In genomic region chr16:58663816-58664215, GRCm38 (mm10) we compare ENCODE assay signal across 25 mouse cellular contexts. TPM values are rescaled to one million over a fixed set of nuclear protein-coding genes. Genes with fewer than 3 reads are reported as not detected.
DNase-seq lines count a peak whose midpoint lies in the region; ATAC-seq and TF ChIP-seq lines count a peak whose summit lies in the region.
"Had no signal": no experiment of that assay in that cellular context is flagged by ENCODE, and none has a peak within 500 bp of the region (broad histone marks: within the 10 kb centered on the region; RNA-seq: fewer than 3 reads in every experiment).

No protein-coding gene starts in this region.

- intact Hi-C loops in left cerebral cortex, postnatal 36 days (cut with DNase I), result loop anchor here (5.0 kb wide), 1 partner anchor 1027 kb away; no protein-coding TSS in a partner anchor

- H3K36me3 ChIP-seq in heart, embryonic 10.5 days, result no peaks in the 10 kb centered on the region
- no peaks in the 10 kb centered on the region for H3K36me3 ChIP-seq in heart, embryonic 12.5 days
- H3K36me3 ChIP-seq in limb, embryonic 11.5 days (ENCODE audit: control insufficient read depth, insufficient read depth, low read length), result no peaks in the 10 kb centered on the region
- no peaks in the 10 kb centered on the region for H3K36me3 ChIP-seq in liver, embryonic 14.5 days (replicated peaks; ENCODE audit: control insufficient read depth, insufficient read depth, low read depth)
- H3K36me3 ChIP-seq in stomach, postnatal 0 days (ENCODE audit: control insufficient read depth, insufficient read depth, low read length), result no peaks in the 10 kb centered on the region
- H3K36me3 ChIP-seq: embryonic facial prominence, embryonic 10.5 days; hindbrain, embryonic 13.5 days had no signal

- 83% methylated on average over 2 of the region's 2 CpGs for WGBS in heart, embryonic 10.5 days
- WGBS in heart, embryonic 12.5 days, result 79% methylated on average over 2 of the region's 2 CpGs
- 87% methylated on average over 2 of the region's 2 CpGs for WGBS in limb, embryonic 11.5 days
- WGBS in liver, embryonic 14.5 days (ENCODE audit: insufficient replicate concordance), result 77% methylated on average over 2 of the region's 2 CpGs
- 82% methylated on average over 2 of the region's 2 CpGs for WGBS in stomach, postnatal 0 days

- peak overlapping the region; percentile 36; the same call in 1 of the 2 replicates for H3K27ac ChIP-seq in heart, embryonic 10.5 days
- no peak overlapping the region for H3K27ac ChIP-seq in heart, embryonic 12.5 days (ENCODE audit: poor library complexity, severe bottlenecking)
- H3K27ac ChIP-seq in limb, embryonic 11.5 days (replicated peaks; ENCODE audit: low read depth, low read length), result no peak overlapping the region
- peak overlapping the region; percentile 98 for H3K27ac ChIP-seq in liver, embryonic 14.5 days
- no peak overlapping the region for H3K27ac ChIP-seq in stomach, postnatal 0 days (replicated peaks)
- H3K27ac ChIP-seq: embryonic facial prominence, embryonic 10.5 days; forebrain, embryonic 13.5 days; hindbrain, embryonic 13.5 days had no signal

- no peak overlapping the region for H3K9ac ChIP-seq in heart, embryonic 12.5 days
- no peak overlapping the region for H3K9ac ChIP-seq in limb, embryonic 11.5 days (ENCODE audit: low read length)
- peak overlapping the region; percentile 12; the same call in 1 of the 2 replicates for H3K9ac ChIP-seq in liver, embryonic 14.5 days (replicated peaks)
- no peak overlapping the region for H3K9ac ChIP-seq in stomach, postnatal 0 days (ENCODE audit: low read length)
- H3K9ac ChIP-seq: forebrain, embryonic 13.5 days; forebrain, postnatal 0 days; hindbrain, embryonic 13.5 days had no signal

- no peak for ATAC-seq in heart, embryonic 12.5 days (ENCODE audit: insufficient number of reproducible peaks, low FRiP score)
- no peak for ATAC-seq in limb, embryonic 11.5 days (ENCODE audit: insufficient number of reproducible peaks, low FRiP score, low TSS enrichment, low read depth)
- ATAC-seq in liver, embryonic 14.5 days (ENCODE audit: insufficient read depth), result no peak
- no peak for ATAC-seq in stomach, postnatal 0 days (ENCODE audit: low FRiP score, low TSS enrichment)

- H3K4me3 ChIP-seq in heart, embryonic 10.5 days, result no peak overlapping the region
- H3K4me3 ChIP-seq in heart, embryonic 12.5 days, result no peak overlapping the region
- no peak overlapping the region for H3K4me3 ChIP-seq in limb, embryonic 11.5 days (ENCODE audit: low read depth, low read length)
- no peak overlapping the region for H3K4me3 ChIP-seq in liver, embryonic 14.5 days (ENCODE audit: insufficient read depth in 1 of 2, low read depth in 2 of 2, low read length in 2 of 2)
- H3K4me3 ChIP-seq in stomach, postnatal 0 days (ENCODE audit: low read depth, low read length), result no peak overlapping the region
- H3K4me3 ChIP-seq: embryonic facial prominence, embryonic 10.5 days; forebrain, embryonic 13.5 days; hindbrain, embryonic 13.5 days had no signal

- peak; percentile 13 for DNase-seq in heart, embryonic 10.5 days (ENCODE audit: low spot score)
- peak; percentile 14 for DNase-seq in limb, embryonic 11.5 days (ENCODE audit: low spot score)
- no peak for DNase-seq in liver, embryonic 14.5 days (ENCODE audit: low read depth in 3 of 3, low spot score in 3 of 3)
- DNase-seq in stomach, postnatal 0 days (ENCODE audit: low spot score), result peak; percentile 6
- DNase-seq in layer of hippocampus, adult 8-10 months (ENCODE audit: low spot score in 2 of 2), result no peak
- DNase-seq in left cerebral cortex, postnatal 36 days (ENCODE audit: low spot score in 2 of 2), result no peak
- DNase-seq: adrenal gland, postnatal 14 days; cerebellum, adult 11-12 months; cerebellum, adult 9-11 months; cerebellum, postnatal 36 days; forebrain, postnatal 0 days; gastrocnemius, postnatal 14 days; heart, postnatal 14 days had no signal

- H3K9me3 ChIP-seq in heart, embryonic 10.5 days, result no peaks in the 10 kb centered on the region
- H3K9me3 ChIP-seq in heart, embryonic 12.5 days (replicated peaks), result no peaks in the 10 kb centered on the region
- H3K9me3 ChIP-seq in limb, embryonic 11.5 days (ENCODE audit: control insufficient read depth, low read length), result no peaks in the 10 kb centered on the region
- H3K9me3 ChIP-seq in liver, embryonic 14.5 days (ENCODE audit: control insufficient read depth, low read length), result no peaks in the 10 kb centered on the region
- no peaks in the 10 kb centered on the region for H3K9me3 ChIP-seq in stomach, postnatal 0 days (ENCODE audit: control insufficient read depth, low read length)
- H3K9me3 ChIP-seq: embryonic facial prominence, embryonic 10.5 days; forebrain, embryonic 13.5 days; hindbrain, embryonic 13.5 days had no signal

- no peak for TF ChIP-seq EP300 in liver, embryonic 14.5 days (IDR thresholded peaks at IDR 0.05; ENCODE audit: low read depth)
- no peak for TF ChIP-seq EP300 in stomach, postnatal 0 days (optimal IDR thresholded peaks at IDR 0.05)

- peaks cover 3% of the 10 kb centered on the region; the same call in 1 of the 2 replicates for H3K4me1 ChIP-seq in heart, embryonic 10.5 days
- peaks cover 4% of the 10 kb centered on the region for H3K4me1 ChIP-seq in heart, embryonic 12.5 days (replicated peaks)
- H3K4me1 ChIP-seq in limb, embryonic 11.5 days (ENCODE audit: control insufficient read depth, insufficient read depth, low read length), result no peaks in the 10 kb centered on the region
- H3K4me1 ChIP-seq in liver, embryonic 14.5 days (replicated peaks; ENCODE audit: control insufficient read depth in 2 of 2, insufficient read depth in 2 of 2, low read length in 1 of 2), result peaks cover 81 to 83% of the 10 kb centered on the region in 2 experiments
- H3K4me1 ChIP-seq in stomach, postnatal 0 days (replicated peaks; ENCODE audit: control insufficient read depth, insufficient read depth), result no peaks in the 10 kb centered on the region
- H3K4me1 ChIP-seq: embryonic facial prominence, embryonic 10.5 days; forebrain, embryonic 13.5 days; hindbrain, embryonic 13.5 days had no signal

- H3K27me3 ChIP-seq in heart, embryonic 10.5 days (ENCODE audit: insufficient read depth, poor library complexity, severe bottlenecking), result no peaks in the 10 kb centered on the region
- no peaks in the 10 kb centered on the region for H3K27me3 ChIP-seq in heart, embryonic 12.5 days (replicated peaks)
- no peaks in the 10 kb centered on the region for H3K27me3 ChIP-seq in limb, embryonic 11.5 days (ENCODE audit: control insufficient read depth, insufficient read depth, low read length)
- no peaks in the 10 kb centered on the region for H3K27me3 ChIP-seq in liver, embryonic 14.5 days (ENCODE audit: control insufficient read depth, insufficient read depth, low read length)
- no peaks in the 10 kb centered on the region for H3K27me3 ChIP-seq in stomach, postnatal 0 days (ENCODE audit: control insufficient read depth, insufficient read depth, low read length)
- H3K27me3 ChIP-seq: forebrain, embryonic 13.5 days; hindbrain, embryonic 13.5 days had no signal

- no peak for TF ChIP-seq CTCF in liver, embryonic 14.5 days (IDR thresholded peaks at IDR 0.05; ENCODE audit: low read depth)
- no peak for TF ChIP-seq CTCF in stomach, postnatal 0 days (IDR thresholded peaks at IDR 0.05; ENCODE audit: low read depth)

- H3K4me2 ChIP-seq in heart, embryonic 12.5 days, result no peak overlapping the region
- H3K4me2 ChIP-seq in limb, embryonic 11.5 days (ENCODE audit: low read depth, severe bottlenecking), result no peak overlapping the region
- no peak overlapping the region for H3K4me2 ChIP-seq in liver, embryonic 14.5 days (ENCODE audit: low read depth)
- H3K4me2 ChIP-seq in stomach, postnatal 0 days (replicated peaks; ENCODE audit: low read depth), result no peak overlapping the region
- H3K4me2 ChIP-seq: forebrain, embryonic 13.5 days; hindbrain, embryonic 13.5 days had no signal

RNA-seq across cellular contexts. Expression of gene Cpox, which starts 6.3 kb away (rescaled TPM):
- polyA plus RNA-seq in heart, embryonic 10.5 days (2016; fragmentation: Nextera tagmentation; extraction: Ambion mirVana), result 63.5 and 89.9 TPM in 2 replicates
- 39.9 and 48.0 TPM in 2 replicates for polyA plus RNA-seq in heart, embryonic 12.5 days (2016; fragmentation: Nextera tagmentation; extraction: Ambion mirVana)
- 21.9 and 23.5 TPM in 2 replicates for polyA plus RNA-seq in limb, embryonic 11.5 days (2014; fragmentation: Nextera tagmentation; extraction: Ambion mirVana)
- polyA plus RNA-seq in liver, embryonic 14.5 days (2012; rRNA removed), result 207 and 272 TPM in 2 replicates
- polyA plus RNA-seq in liver, embryonic 14.5 days (2014; fragmentation: Nextera tagmentation; extraction: Ambion mirVana), result 326 and 386 TPM in 2 replicates
- polyA plus RNA-seq in stomach, postnatal 0 days (2015; fragmentation: Nextera tagmentation; extraction: Ambion mirVana), result 42.3 and 44.9 TPM in 2 replicates
- total RNA-seq in layer of hippocampus, adult 8-10 months (2022), result 10 to 100 TPM; 45.1 to 57.0 (median 52.8) TPM
- 10 to 100 TPM; 39.4 to 45.1 TPM for total RNA-seq in left cerebral cortex, postnatal 36 days (2021)

RNA-seq across cellular contexts. Expression of gene E330017A01Rik, which starts 25.3 kb away (rescaled TPM):
- not detected in 2 replicates for polyA plus RNA-seq in heart, embryonic 10.5 days (2016; fragmentation: Nextera tagmentation; extraction: Ambion mirVana)
- polyA plus RNA-seq in heart, embryonic 12.5 days (2016; fragmentation: Nextera tagmentation; extraction: Ambion mirVana), result 0.17 TPM in 1 of 2 replicates, not detected in the other
- not detected in 2 replicates for polyA plus RNA-seq in limb, embryonic 11.5 days (2014; fragmentation: Nextera tagmentation; extraction: Ambion mirVana)
- polyA plus RNA-seq in liver, embryonic 14.5 days (2012; rRNA removed), result not detected in 2 replicates
- not detected in 2 replicates for polyA plus RNA-seq in liver, embryonic 14.5 days (2014; fragmentation: Nextera tagmentation; extraction: Ambion mirVana)
- not detected in 2 replicates for polyA plus RNA-seq in stomach, postnatal 0 days (2015; fragmentation: Nextera tagmentation; extraction: Ambion mirVana)
- not detected for total RNA-seq in layer of hippocampus, adult 8-10 months (2022)
- total RNA-seq in left cerebral cortex, postnatal 36 days (2021), result not detected
- total RNA-seq: adrenal gland, postnatal 14 days; forebrain, postnatal 0 days; gastrocnemius, adult 18-20 months; gastrocnemius, postnatal 14 days; heart, adult 8-10 months; heart, postnatal 14 days; hematopoietic stem cell, adult 5-6 weeks had no signal
- polyA plus RNA-seq: C2C12; embryonic facial prominence, embryonic 10.5 days; embryonic facial prominence, embryonic 14.5 days; forebrain, embryonic 13.5 days; forebrain, postnatal 0 days; gonadal fat pad, adult 2 months; heart, embryonic 14.5 days; hindbrain, embryonic 13.5 days had no signal

RNA-seq across cellular contexts. Expression of gene Gm813, which starts 47.0 kb away (rescaled TPM):
- polyA plus RNA-seq in heart, embryonic 10.5 days (2016; fragmentation: Nextera tagmentation; extraction: Ambion mirVana), result not detected in 2 replicates
- not detected in 2 replicates for polyA plus RNA-seq in heart, embryonic 12.5 days (2016; fragmentation: Nextera tagmentation; extraction: Ambion mirVana)
- polyA plus RNA-seq in limb, embryonic 11.5 days (2014; fragmentation: Nextera tagmentation; extraction: Ambion mirVana), result not detected in 2 replicates
- polyA plus RNA-seq in liver, embryonic 14.5 days (2012; rRNA removed), result not detected in 2 replicates
- polyA plus RNA-seq in liver, embryonic 14.5 days (2014; fragmentation: Nextera tagmentation; extraction: Ambion mirVana), result not detected in 2 replicates
- polyA plus RNA-seq in stomach, postnatal 0 days (2015; fragmentation: Nextera tagmentation; extraction: Ambion mirVana), result not detected in 2 replicates
- not detected for total RNA-seq in layer of hippocampus, adult 8-10 months (2022)
- not detected for total RNA-seq in left cerebral cortex, postnatal 36 days (2021)
- total RNA-seq: adrenal gland, postnatal 14 days; forebrain, postnatal 0 days; gastrocnemius, adult 18-20 months; gastrocnemius, postnatal 14 days; heart, adult 8-10 months; heart, postnatal 14 days; hematopoietic stem cell, adult 5-6 weeks; MEL had no signal
- polyA plus RNA-seq: C2C12; embryonic facial prominence, embryonic 10.5 days; embryonic facial prominence, embryonic 14.5 days; forebrain, embryonic 13.5 days; forebrain, postnatal 0 days; gonadal fat pad, adult 2 months; heart, embryonic 14.5 days; hindbrain, embryonic 13.5 days had no signal

RNA-seq across cellular contexts. Expression of gene Gpr15, which starts 55.1 kb away (rescaled TPM):
- polyA plus RNA-seq in heart, embryonic 10.5 days (2016; fragmentation: Nextera tagmentation; extraction: Ambion mirVana), result not detected in 2 replicates
- polyA plus RNA-seq in heart, embryonic 12.5 days (2016; fragmentation: Nextera tagmentation; extraction: Ambion mirVana), result not detected in 2 replicates
- polyA plus RNA-seq in limb, embryonic 11.5 days (2014; fragmentation: Nextera tagmentation; extraction: Ambion mirVana), result not detected in 2 replicates
- 0.02 and 0.07 TPM in 2 replicates for polyA plus RNA-seq in liver, embryonic 14.5 days (2012; rRNA removed)
- polyA plus RNA-seq in liver, embryonic 14.5 days (2014; fragmentation: Nextera tagmentation; extraction: Ambion mirVana), result 0.08 and 0.14 TPM in 2 replicates
- not detected in 2 replicates for polyA plus RNA-seq in stomach, postnatal 0 days (2015; fragmentation: Nextera tagmentation; extraction: Ambion mirVana)
- total RNA-seq in layer of hippocampus, adult 8-10 months (2022), result not detected
- not detected for total RNA-seq in left cerebral cortex, postnatal 36 days (2021)
- total RNA-seq: adrenal gland, postnatal 14 days; gastrocnemius, adult 18-20 months; gastrocnemius, postnatal 14 days; heart, adult 8-10 months; heart, postnatal 14 days; hematopoietic stem cell, adult 5-6 weeks; MEL had no signal
- polyA plus RNA-seq: C2C12; embryonic facial prominence, embryonic 10.5 days; embryonic facial prominence, embryonic 14.5 days; forebrain, embryonic 13.5 days; forebrain, postnatal 0 days; gonadal fat pad, adult 2 months; heart, embryonic 14.5 days; hindbrain, embryonic 13.5 days had no signal

Comparison
In these comparisons a context has a peak if more than half of its experiments do, and no peak if none do; other contexts are left out.
1. H3K27ac ChIP-seq: peak in heart, embryonic 10.5 days (single experiment) and liver, embryonic 14.5 days (single experiment); none in heart, embryonic 12.5 days (single experiment), limb, embryonic 11.5 days (single experiment) and stomach, postnatal 0 days (single experiment).
2. DNase-seq: peak in heart, embryonic 10.5 days (single experiment), limb, embryonic 11.5 days (single experiment) and stomach, postnatal 0 days (single experiment); none in liver, embryonic 14.5 days (0 of 3), layer of hippocampus, adult 8-10 months (0 of 2) and left cerebral cortex, postnatal 36 days (0 of 2).